Mouse (Mus musculus): ENCODE results near the gene Rgp1. TPM values are rescaled to one million over a fixed set of nuclear protein-coding genes. Genes with fewer than 3 reads are reported as not detected.

The Rgp1 gene
- 17.8 and 23.5 TPM in 2 replicates for polyA plus RNA-seq (2015; fragmentation: Nextera tagmentation; extraction: Ambion mirVana)

DNA sequence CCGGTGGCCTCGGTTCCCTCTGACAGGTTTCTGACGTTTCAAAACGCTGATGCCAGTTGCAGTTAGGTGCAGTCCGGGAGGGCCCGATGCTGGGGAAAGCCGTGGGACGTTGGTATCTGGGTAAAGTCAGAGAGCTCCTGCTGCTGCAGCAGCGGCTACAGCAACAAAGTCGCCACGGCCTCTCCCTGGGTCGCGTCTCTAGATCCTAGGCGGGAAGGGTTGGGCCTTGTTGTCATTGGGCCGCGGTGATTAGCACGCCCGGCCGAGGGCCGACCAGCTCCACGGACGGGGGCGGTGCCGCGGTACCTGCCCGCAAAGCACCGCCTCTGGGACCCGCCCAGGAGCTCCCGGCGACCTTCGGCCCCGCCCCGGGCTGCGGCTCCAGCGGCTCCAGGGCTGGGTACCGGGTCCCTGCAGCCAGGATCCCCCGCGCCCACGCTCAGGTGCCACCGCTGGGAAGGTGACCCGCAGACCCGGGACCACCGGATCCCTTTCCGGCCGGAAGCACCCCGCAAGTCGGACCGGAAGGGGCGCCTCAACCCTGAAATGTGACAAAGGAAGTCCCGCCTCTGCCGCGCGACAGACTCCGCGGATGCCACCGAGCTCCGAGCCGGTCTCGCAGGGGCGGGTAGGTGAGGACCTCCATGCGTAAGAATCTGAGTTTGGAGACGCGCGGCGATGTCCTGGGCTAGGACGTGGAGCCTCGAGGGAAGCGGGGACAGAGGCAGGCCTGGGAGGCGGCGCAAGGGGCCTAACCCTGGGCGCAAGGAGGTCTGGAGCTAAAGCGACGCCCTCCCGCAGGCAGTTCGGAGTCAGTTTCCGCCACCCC, at the start of gene Rgp1, which contains the start of gene Gba2:
Gene Rgp1 (plus strand): TSS at position 340 of the 829 bp plus-strand sequence.
Gene Gba2 (minus strand): TSS at position 498 of the 829 bp plus-strand sequence.
- H3K4me2 ChIP-seq (ENCODE audit: low read length), result peak within 1 kb of the TSS; percentile 85
- peak within 1 kb of the TSS; percentile 97 for H3K9ac ChIP-seq (ENCODE audit: low read depth, low read length)
- peaks cover 41% of the 10 kb centered on the region for H3K4me1 ChIP-seq (ENCODE audit: control insufficient read depth, insufficient read depth, low read depth, low read length)
- H3K4me3 ChIP-seq (ENCODE audit: low read length), result peak within 1 kb of the TSS; percentile 94
- under 1% methylated on average over 75 of the region's 76 CpGs for WGBS
- ATAC-seq, result peak; percentile 92
- peaks cover 24% of the 10 kb centered on the region for H3K36me3 ChIP-seq (ENCODE audit: control insufficient read depth, insufficient read depth, low read length)
- no peaks in the 10 kb centered on the region for H3K27me3 ChIP-seq (replicated peaks; ENCODE audit: control insufficient read depth, insufficient read depth, low read length)
- no peaks in the 10 kb centered on the region for H3K9me3 ChIP-seq (ENCODE audit: control insufficient read depth, low read length)
- H3K27ac ChIP-seq (ENCODE audit: low read depth, low read length), result peak within 1 kb of the TSS; percentile 86

DNA sequence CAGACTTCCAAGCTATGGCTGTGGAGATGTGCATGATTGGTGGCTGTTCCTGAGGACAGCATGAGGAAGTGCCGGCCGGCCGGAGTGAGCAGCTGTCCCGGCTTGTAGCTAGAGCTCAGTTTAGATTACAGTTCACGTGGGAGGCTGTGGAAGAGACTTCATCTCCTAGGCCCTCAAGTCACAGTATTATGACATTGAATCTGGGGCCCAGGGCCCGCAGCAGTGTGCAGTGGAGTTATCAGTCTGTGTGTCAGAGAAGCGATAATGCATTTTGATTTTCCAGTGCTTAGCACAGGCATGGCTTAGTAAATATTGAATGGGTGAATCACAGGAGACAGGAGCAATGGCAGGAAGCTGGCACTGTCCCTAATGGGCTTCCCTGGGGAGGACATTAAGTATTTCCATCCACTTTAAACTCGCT, 48.4 kb upstream of the Rgp1 start:
- no peak overlapping the region for H3K27ac ChIP-seq (ENCODE audit: low read depth, low read length)
- peaks cover 25% of the 10 kb centered on the region for H3K36me3 ChIP-seq (ENCODE audit: control insufficient read depth, insufficient read depth, low read length)
- no peak overlapping the region for H3K4me2 ChIP-seq (ENCODE audit: low read length)
- ATAC-seq, result no peak
- no peaks in the 10 kb centered on the region for H3K4me1 ChIP-seq (ENCODE audit: control insufficient read depth, insufficient read depth, low read depth, low read length)
- peaks cover 5% of the 10 kb centered on the region for H3K27me3 ChIP-seq (replicated peaks; ENCODE audit: control insufficient read depth, insufficient read depth, low read length)
- WGBS, result 50% methylated on average over 8 of the region's 8 CpGs
- H3K9me3 ChIP-seq (ENCODE audit: control insufficient read depth, low read length), result no peaks in the 10 kb centered on the region
- H3K9ac ChIP-seq (ENCODE audit: low read depth, low read length), result no peak overlapping the region
- no peak overlapping the region for H3K4me3 ChIP-seq (ENCODE audit: low read length)

DNA sequence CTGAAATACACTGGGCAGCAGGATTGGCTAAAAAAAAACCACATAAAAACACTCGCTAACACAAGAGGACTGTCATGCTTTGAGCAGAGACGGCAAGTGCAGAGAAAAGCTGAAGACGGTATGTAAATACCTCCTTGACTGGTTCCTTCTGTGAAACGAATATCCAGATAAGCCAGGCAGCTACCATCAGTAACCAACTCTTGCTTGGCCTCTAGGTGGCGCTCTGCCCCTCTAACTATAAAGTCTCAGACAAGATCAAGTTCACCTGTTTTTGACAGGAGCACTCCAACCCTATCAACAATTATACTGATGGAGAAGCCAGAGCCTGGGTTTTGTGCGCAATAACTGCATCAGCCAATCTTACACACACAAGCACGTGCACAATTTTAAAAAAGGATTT, 47.9 kb upstream of the Rgp1 start:
- H3K4me2 ChIP-seq (ENCODE audit: low read length), result no peak overlapping the region
- H3K4me1 ChIP-seq (ENCODE audit: control insufficient read depth, insufficient read depth, low read depth, low read length), result no peaks in the 10 kb centered on the region
- H3K9me3 ChIP-seq (ENCODE audit: control insufficient read depth, low read length), result no peaks in the 10 kb centered on the region
- whole genome bisulfite sequencing, result 26% methylated on average over 7 of the region's 7 CpGs
- peaks cover 30% of the 10 kb centered on the region for H3K36me3 ChIP-seq (ENCODE audit: control insufficient read depth, insufficient read depth, low read length)
- no peak overlapping the region for H3K27ac ChIP-seq (ENCODE audit: low read depth, low read length)
- H3K4me3 ChIP-seq (ENCODE audit: low read length), result no peak overlapping the region
- H3K9ac ChIP-seq (ENCODE audit: low read depth, low read length), result no peak overlapping the region
- ATAC-seq, result peak; percentile 34; the same call in 1 of the 2 replicates
- peaks cover under 1% of the 10 kb centered on the region; the same call in 1 of the 2 replicates for H3K27me3 ChIP-seq (replicated peaks; ENCODE audit: control insufficient read depth, insufficient read depth, low read length)

DNA sequence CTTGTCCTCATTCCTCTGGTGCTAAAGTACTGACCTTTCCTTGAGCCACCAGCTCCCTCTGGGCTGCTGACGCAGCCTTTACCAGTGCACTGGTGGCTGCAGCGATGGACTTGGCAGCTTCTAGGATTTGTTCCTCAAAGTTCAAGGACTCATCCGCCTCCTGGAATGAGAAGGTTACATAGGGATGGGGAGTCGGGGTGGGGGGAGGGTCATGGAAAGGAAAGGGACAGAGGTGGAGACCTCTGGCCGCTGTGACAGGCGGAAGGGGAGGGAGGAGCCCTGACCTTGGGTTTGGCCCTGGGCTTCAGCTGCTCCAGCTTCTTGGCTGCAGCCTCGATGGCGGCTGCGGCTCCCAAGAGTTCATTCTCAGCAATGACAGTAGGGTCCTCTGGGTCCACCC, 45.2 kb upstream of the Rgp1 start:
- Histone ChIP-seq H3K4me3 (ENCODE audit: low read length) (no peak overlapping the region), H3K4me2 (ENCODE audit: low read length) (no peak overlapping the region), H3K9me3 (ENCODE audit: control insufficient read depth, low read length) (no peaks in the 10 kb centered on the region), H3K36me3 (ENCODE audit: control insufficient read depth, insufficient read depth, low read length) (peaks cover 45% of the 10 kb centered on the region), H3K4me1 (ENCODE audit: control insufficient read depth, insufficient read depth, low read depth, low read length) (no peaks in the 10 kb centered on the region), H3K27me3 (replicated peaks; ENCODE audit: control insufficient read depth, insufficient read depth, low read length) (no peaks in the 10 kb centered on the region), H3K27ac (ENCODE audit: low read depth, low read length) (no peak overlapping the region), H3K9ac (ENCODE audit: low read depth, low read length) (no peak overlapping the region)
- no peak for ATAC-seq
- WGBS, result 86% methylated on average over 9 of the region's 9 CpGs

DNA sequence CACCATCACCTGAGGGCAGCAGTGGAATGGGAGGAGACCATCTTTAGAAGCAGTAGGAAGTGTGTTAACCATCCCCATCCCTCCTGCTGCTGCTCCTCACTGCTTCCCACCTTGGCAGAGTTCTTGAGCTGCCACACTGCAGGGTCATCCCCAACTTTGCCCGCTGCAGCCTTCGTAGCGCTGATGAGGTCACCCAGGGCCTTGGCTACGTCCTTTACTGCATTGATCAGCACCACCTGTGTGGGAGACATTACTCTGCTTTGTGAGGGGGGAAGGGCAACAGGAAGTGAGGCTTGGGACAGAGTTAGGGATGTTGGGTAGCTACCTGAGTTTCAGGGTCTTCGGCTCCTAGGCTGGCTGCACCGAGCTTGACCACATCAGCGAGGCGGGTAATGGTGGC, 42.9 kb upstream of the Rgp1 start:
- peaks cover 60% of the 10 kb centered on the region for H3K36me3 ChIP-seq (ENCODE audit: control insufficient read depth, insufficient read depth, low read length)
- no peak overlapping the region for H3K9ac ChIP-seq (ENCODE audit: low read depth, low read length)
- no peaks in the 10 kb centered on the region for H3K4me1 ChIP-seq (ENCODE audit: control insufficient read depth, insufficient read depth, low read depth, low read length)
- no peak overlapping the region for H3K27ac ChIP-seq (ENCODE audit: low read depth, low read length)
- no peak overlapping the region for H3K4me2 ChIP-seq (ENCODE audit: low read length)
- H3K9me3 ChIP-seq (ENCODE audit: control insufficient read depth, low read length), result no peaks in the 10 kb centered on the region
- no peak overlapping the region for H3K4me3 ChIP-seq (ENCODE audit: low read length)
- H3K27me3 ChIP-seq (replicated peaks; ENCODE audit: control insufficient read depth, insufficient read depth, low read length), result no peaks in the 10 kb centered on the region
- 92% methylated on average over 8 of the region's 8 CpGs for WGBS
- no peak for ATAC-seq

DNA sequence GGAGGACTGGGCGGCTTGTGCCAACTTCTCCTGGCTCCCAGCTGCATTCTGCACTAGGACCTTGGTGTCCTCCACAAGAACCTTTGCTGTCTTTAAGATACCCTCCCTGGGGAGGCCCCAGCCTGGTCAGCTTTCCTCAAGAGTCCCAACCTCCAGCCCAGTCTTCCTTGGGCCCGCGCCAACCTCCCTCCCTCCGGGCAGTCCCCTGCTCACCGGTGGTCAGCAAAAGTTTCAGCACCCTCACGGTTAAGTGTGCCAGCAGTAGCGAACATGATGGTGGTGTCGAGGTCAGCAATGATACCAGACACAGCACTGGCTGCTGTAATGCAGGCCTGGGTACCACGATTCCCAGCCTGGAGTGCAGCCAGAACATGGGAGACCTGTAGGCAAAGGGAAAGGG, 42.5 kb upstream of the Rgp1 start:
- no peaks in the 10 kb centered on the region for H3K27me3 ChIP-seq (replicated peaks; ENCODE audit: control insufficient read depth, insufficient read depth, low read length)
- no peak overlapping the region for H3K4me3 ChIP-seq (ENCODE audit: low read length)
- H3K9me3 ChIP-seq (ENCODE audit: control insufficient read depth, low read length), result no peaks in the 10 kb centered on the region
- peaks cover 60% of the 10 kb centered on the region for H3K36me3 ChIP-seq (ENCODE audit: control insufficient read depth, insufficient read depth, low read length)
- no peak overlapping the region for H3K27ac ChIP-seq (ENCODE audit: low read depth, low read length)
- H3K4me2 ChIP-seq (ENCODE audit: low read length), result no peak overlapping the region
- 95% methylated on average over 9 of the region's 9 CpGs for WGBS
- H3K4me1 ChIP-seq (ENCODE audit: control insufficient read depth, insufficient read depth, low read depth, low read length), result no peaks in the 10 kb centered on the region
- no peak overlapping the region for H3K9ac ChIP-seq (ENCODE audit: low read depth, low read length)
- ATAC-seq, result no peak

DNA sequence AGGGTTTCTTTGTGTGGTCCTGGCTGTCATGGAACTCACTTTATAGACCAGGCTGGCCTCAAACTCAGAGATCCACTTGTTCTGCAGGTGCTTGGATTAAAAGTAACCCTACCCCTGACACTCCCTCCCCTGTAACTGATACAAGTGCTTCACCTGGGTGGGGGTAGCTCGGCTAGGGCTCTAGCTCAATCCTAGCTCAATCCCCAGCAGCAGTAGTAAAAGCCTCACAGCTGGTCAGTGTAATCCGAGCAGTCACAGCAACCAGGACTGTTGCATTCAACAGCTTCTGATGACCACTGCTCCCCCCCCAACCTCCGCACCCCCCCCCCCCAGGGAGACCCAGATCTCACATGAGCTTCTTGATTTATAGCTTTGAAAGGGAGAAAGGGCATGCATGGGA, 36.5 kb upstream of the Rgp1 start:
- no peak overlapping the region for H3K9ac ChIP-seq (ENCODE audit: low read depth, low read length)
- H3K9me3 ChIP-seq (ENCODE audit: control insufficient read depth, low read length), result no peaks in the 10 kb centered on the region
- no peak overlapping the region for H3K4me3 ChIP-seq (ENCODE audit: low read length)
- no peaks in the 10 kb centered on the region for H3K4me1 ChIP-seq (ENCODE audit: control insufficient read depth, insufficient read depth, low read depth, low read length)
- 76% methylated on average over 3 of the region's 3 CpGs for WGBS
- H3K36me3 ChIP-seq (ENCODE audit: control insufficient read depth, insufficient read depth, low read length), result peaks cover 62% of the 10 kb centered on the region
- H3K4me2 ChIP-seq (ENCODE audit: low read length), result no peak overlapping the region
- ATAC-seq, result no peak
- no peaks in the 10 kb centered on the region for H3K27me3 ChIP-seq (replicated peaks; ENCODE audit: control insufficient read depth, insufficient read depth, low read length)
- H3K27ac ChIP-seq (ENCODE audit: low read depth, low read length), result no peak overlapping the region

DNA sequence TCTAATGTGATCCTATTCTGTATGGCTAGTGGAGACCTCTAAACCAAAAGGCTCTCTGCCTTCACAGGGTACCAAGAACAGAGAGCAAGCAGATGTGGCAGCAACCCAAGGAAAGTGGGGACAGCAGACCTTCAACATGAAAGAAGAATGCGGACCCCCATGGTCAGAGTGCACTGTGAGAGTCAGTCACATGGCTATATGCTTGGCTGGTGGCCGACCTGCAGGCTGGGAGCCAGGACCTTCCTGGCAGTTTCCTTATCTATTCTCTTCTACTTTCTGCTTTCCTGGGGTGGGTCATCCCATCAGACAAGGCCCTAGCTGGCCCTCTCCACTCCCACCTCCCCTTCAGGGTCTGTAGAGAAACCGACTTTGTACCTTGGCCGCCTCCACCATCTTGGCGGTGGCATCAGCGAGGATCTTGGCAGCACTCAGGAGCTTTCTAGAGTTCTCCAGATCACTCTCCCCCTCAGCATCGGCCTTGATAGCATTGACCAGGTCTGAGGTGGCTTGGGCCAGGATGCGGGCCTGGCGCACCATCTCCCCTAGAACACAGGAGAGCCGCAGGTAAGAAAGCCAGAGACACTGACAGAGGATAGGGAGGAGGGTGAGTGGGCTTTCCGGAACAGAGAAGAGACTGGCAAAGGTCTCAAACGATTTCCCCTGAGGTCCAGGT, 32.0 kb upstream of the Rgp1 start:
- Histone ChIP-seq H3K4me1 (ENCODE audit: control insufficient read depth, insufficient read depth, low read depth, low read length) (no peaks in the 10 kb centered on the region), H3K4me3 (ENCODE audit: low read length) (no peak overlapping the region), H3K36me3 (ENCODE audit: control insufficient read depth, insufficient read depth, low read length) (peaks cover 67% of the 10 kb centered on the region), H3K4me2 (ENCODE audit: low read length) (no peak overlapping the region), H3K27ac (ENCODE audit: low read depth, low read length) (no peak overlapping the region), H3K27me3 (replicated peaks; ENCODE audit: control insufficient read depth, insufficient read depth, low read length) (no peaks in the 10 kb centered on the region), H3K9ac (ENCODE audit: low read depth, low read length) (no peak overlapping the region), H3K9me3 (ENCODE audit: control insufficient read depth, low read length) (no peaks in the 10 kb centered on the region)
- WGBS, result 92% methylated on average over 12 of the region's 12 CpGs
- no peak for ATAC-seq

DNA sequence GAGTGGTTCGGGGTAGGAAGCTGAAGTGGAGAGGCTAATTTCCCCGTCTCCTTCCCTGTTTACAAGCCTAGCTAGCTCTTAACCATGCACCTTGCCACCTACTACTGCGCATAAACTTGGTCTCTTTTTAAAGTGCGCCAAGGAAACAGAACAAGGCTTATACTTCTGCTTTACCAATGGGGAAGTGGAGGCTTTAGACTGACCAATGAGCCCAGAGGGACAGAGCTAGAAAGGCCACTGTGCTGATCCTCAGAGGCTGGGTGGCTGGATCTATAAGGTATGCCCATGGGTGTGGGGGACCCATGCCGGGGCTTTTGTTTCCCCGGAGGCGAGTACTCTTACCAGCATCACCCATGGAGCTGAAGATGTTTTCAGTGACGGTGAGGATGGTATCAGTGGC, 31.4 kb upstream of the Rgp1 start:
- no peak overlapping the region for H3K9ac ChIP-seq (ENCODE audit: low read depth, low read length)
- no peaks in the 10 kb centered on the region for H3K27me3 ChIP-seq (replicated peaks; ENCODE audit: control insufficient read depth, insufficient read depth, low read length)
- WGBS, result 94% methylated on average over 8 of the region's 8 CpGs
- no peaks in the 10 kb centered on the region for H3K9me3 ChIP-seq (ENCODE audit: control insufficient read depth, low read length)
- no peak overlapping the region for H3K4me2 ChIP-seq (ENCODE audit: low read length)
- H3K27ac ChIP-seq (ENCODE audit: low read depth, low read length), result no peak overlapping the region
- ATAC-seq, result no peak
- no peak overlapping the region for H3K4me3 ChIP-seq (ENCODE audit: low read length)
- no peaks in the 10 kb centered on the region for H3K4me1 ChIP-seq (ENCODE audit: control insufficient read depth, insufficient read depth, low read depth, low read length)
- peaks cover 67% of the 10 kb centered on the region for H3K36me3 ChIP-seq (ENCODE audit: control insufficient read depth, insufficient read depth, low read length)

Measured in hindbrain, embryonic 16.5 days (tissue).